Mouse (Mus musculus): ENCODE results near the gene Denr.

Denr gene

DNA sequence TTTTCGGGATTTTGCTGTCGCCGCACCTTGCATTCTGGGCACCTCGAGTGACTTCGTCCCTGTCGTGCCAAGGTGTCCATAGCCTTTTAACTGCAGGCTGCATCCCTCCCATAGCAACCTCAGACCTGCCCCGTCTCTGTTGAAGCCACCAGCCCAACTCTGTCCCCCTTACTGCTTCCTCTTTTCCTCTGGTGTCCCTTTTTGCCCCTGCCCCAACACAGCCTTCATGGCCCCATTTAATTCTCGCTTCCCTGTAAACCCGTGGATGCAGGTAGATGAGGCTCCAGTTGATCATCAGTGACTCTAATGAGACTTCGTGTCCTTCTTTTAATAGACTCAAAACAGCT is 629 bp downstream of the Denr start:
- no peak for DNase-seq (ENCODE audit: low spot score)

DNA sequence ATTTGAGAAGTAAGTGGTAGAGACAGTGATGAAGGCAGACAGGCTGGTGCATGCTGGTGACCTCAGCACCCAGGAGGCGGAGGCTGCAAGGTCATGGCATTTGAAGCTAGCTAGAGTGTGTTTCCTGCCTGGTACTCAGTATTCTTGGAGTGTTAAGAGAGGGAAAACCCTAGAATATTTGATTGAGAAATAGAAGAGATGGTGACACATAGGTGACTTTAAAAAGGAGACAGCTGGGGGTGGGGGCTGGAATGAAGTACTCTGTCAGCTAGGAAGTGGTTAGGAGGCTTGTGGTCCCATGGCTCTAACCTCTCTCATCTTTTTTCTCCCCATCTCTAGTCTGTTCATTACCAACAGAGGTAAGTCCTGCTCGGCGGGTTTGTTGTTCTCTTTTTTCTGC is 7.9 kb downstream of the Denr start:
- DNase-seq (ENCODE audit: low spot score): no peak

GRCm38 (mm10) chr5:123922112-123922511 is 15.1 kb downstream of the Denr start:
- DNase-seq (ENCODE audit: low spot score): no peak

DNA sequence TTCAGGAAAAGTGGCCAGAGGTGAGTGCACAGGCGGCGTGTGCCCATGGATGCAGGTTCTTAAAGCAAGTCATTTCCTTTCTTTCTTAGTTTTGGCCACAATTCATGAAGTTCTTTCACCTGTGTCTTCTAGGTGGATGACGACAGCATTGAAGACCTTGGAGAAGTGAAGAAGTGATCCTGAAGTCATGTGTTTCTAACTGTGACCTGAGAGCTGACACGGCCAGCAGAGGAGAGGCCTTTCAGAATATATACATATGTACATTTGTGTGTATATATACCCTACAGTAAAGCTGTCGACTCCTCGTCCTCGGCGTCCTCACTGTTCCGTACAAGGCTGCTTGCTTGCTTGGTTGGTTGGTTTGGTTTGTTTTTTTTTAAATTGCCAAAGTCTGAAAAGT is 20.1 kb downstream of the Denr start, which contains the start of gene Gm43518:
Gene Gm43518 (plus strand): TSS at position 301 of the 400 bp plus-strand sequence.
- DNase-seq (ENCODE audit: low spot score): no peak

- peak; percentile 93 for DNase-seq (ENCODE audit: low spot score)
Observed at GRCm38 (mm10) chr5:123930508-123930989, 23.6 kb downstream of the Denr start, which contains the start of gene Ccdc62. Gene Ccdc62 (plus strand): TSS chr5:123930679.

GRCm38 (mm10) chr5:123931131-123931530 is 24.2 kb downstream of the Denr start:
- DNase-seq (ENCODE audit: low spot score): no peak

GRCm38 (mm10) chr5:123932927-123933326 is 26.0 kb downstream of the Denr start:
- DNase-seq (ENCODE audit: low spot score): no peak

DNA sequence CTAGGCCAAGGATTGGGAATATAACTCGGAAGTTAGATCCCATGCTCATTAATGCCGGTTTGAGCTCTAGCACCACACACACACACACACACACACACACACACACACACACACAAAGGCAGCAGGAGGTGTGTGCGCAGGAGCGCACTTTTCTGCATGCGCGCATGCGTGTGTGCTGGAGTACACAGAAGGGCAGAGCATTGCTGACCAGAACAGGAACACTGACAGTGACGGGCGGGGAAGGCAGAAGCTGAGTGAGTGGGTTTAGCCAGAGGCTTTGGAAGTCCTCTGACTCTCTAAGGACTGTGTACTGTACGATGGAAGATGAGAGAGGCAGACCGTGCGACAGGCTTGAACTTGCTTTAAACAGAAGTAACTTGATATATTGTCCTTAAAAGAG is 26.6 kb downstream of the Denr start:
- no peak for DNase-seq (ENCODE audit: low spot score)

- no peak for DNase-seq (ENCODE audit: low spot score)
Observed at GRCm38 (mm10) chr5:123933957-123934591, 27.1 kb downstream of the Denr start.

DNA sequence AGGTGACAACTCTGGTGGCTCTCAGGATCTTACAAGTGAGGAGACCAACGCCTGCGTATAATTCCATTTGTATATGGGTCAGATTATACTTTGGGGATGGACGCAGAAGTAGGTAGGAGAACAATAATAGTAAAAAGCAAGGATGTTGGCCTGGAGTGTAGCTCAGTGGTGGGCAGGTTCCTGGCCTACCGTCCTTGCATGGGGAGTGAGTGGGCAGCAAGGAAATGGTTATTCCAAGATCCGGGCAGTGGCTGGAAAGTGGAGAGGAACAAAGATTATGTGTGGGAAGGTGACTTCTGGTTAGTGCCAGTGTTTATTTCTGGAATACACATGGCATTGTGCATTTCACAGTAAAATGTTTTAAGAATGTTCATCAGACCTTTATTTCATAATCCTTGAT is 29.0 kb downstream of the Denr start:
- DNase-seq (ENCODE audit: low spot score): no peak

GRCm38 (mm10) chr5:123938479-123938878 is 31.5 kb downstream of the Denr start:
- DNase-seq (ENCODE audit: low spot score): no peak

- DNase-seq (ENCODE audit: low spot score): no peak
Observed at GRCm38 (mm10) chr5:123946546-123946945, 39.6 kb downstream of the Denr start.

GRCm38 (mm10) chr5:123947041-123947761 is 40.2 kb downstream of the Denr start:
- peak; percentile 49 for DNase-seq (ENCODE audit: low spot score)

- no peak for DNase-seq (ENCODE audit: low spot score)
Observed at GRCm38 (mm10) chr5:123952365-123953045, 45.5 kb downstream of the Denr start.

GRCm38 (mm10) chr5:123957213-123957612 is 50.2 kb downstream of the Denr start:
- DNase-seq (ENCODE audit: low spot score): no peak

- no peak for DNase-seq (ENCODE audit: low spot score)
Observed at GRCm38 (mm10) chr5:123959018-123959417, 52.0 kb downstream of the Denr start.

- no peak for DNase-seq (ENCODE audit: low spot score)
Observed at GRCm38 (mm10) chr5:123960129-123960528, 53.2 kb downstream of the Denr start.

GRCm38 (mm10) chr5:123961046-123961445 is 54.1 kb downstream of the Denr start:
- no peak for DNase-seq (ENCODE audit: low spot score)

DNA sequence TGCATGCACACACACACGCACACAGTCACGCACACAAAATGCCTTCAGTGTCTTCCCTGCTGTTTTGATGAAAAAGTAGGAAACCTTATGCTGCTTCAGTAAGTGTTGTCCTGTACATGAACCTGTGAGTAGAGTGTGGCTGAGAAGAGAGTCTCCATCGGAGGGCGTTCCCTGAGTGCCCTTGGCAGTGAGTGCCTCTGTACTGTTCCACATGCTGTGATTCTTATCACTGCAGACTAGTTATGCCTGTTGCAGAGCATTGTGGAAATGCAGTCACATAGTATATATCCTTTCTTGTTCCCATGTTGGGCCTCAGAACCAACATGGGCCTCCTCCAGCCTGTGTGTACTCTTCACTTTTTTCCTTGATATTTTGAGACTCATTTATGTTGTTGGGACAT is 57.2 kb downstream of the Denr start:
- no peak for DNase-seq (ENCODE audit: low spot score)

DNA sequence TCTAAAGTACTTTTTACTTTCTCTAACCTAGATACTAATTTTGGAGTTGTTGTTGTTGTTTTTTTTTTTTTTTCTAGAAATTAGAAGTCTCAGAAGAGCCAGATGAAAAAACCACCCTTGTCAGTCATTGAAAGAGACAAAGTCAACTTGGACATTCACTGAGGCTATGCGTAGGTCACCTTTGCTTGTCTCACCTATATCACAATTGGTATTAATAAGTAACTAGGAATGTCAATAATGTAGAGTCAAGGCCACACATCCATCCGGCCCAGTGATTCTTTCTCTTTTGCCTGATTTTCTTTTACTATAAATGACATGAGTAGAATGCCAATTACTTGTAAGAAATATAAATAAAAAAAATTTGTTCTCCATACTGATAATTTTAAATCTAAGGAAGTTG is 59.8 kb downstream of the Denr start:
- DNase-seq (ENCODE audit: low spot score): no peak

GRCm38 (mm10) chr5:123968468-123968867 is 61.5 kb downstream of the Denr start:
- DNase-seq (ENCODE audit: low spot score): no peak

- no peak for DNase-seq (ENCODE audit: low spot score)
Observed at GRCm38 (mm10) chr5:123969216-123969615, 62.2 kb downstream of the Denr start.

DNA sequence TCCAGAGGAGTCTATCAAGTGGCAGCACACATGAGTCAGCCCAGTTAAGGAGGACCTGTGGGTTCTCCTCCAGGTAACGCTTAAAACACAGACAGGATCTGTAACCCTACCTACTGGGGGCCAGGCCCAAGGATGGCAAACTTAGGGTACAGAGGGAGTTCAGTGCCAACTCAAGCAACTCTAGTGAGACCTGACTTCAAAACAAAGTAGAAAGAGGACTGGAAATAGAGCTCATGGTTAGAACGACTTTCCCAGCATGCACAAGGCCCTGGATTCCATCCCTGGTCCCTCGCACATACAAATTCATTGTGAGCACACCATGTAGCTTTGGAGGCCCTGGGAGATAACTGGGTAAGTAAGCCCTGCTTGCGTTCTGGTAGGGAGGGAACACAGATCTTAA is 63.6 kb downstream of the Denr start:
- no peak for DNase-seq (ENCODE audit: low spot score)
